Mouse (Mus musculus): Measurements from ENCODE around the gene Col4a3bp.

Col4a3bp gene

GRCm38 (mm10) chr13:96542081-96542889 is at the start of gene Col4a3bp, which contains the start of gene Polk:
Gene Col4a3bp (plus strand): TSS chr13:96542618.
Gene Polk (minus strand): TSS chr13:96542579.
- in situ Hi-C loops (cut with MboI, MseI) = no loop called here

- in situ Hi-C loops (cut with MboI, MseI) = no loop called here
Observed at GRCm38 (mm10) chr13:96496630-96497029, 45.8 kb upstream of the Col4a3bp start.

- in situ Hi-C loops (cut with MboI, MseI) = no loop called here
Observed at GRCm38 (mm10) chr13:96499891-96500290, 42.5 kb upstream of the Col4a3bp start.

DNA sequence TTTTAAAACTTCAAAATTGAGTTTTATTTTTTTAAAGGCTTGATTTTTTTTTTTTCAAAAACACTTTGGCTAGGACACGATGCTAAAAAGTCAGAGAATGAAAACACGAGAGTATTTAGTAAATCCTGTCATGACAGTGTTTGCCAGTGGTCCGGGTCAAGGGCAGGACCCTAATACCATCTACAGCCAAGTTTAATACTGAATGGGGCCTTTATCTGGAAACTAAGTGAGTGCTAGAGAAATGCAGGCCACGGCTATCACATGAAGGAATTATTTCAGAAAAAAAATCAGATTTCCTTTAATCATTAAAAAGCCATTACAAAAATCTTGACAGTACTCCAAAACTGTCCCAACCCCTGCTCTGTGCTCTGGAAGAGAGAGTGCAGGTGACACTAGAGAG is 36.8 kb upstream of the Col4a3bp start:
- in situ Hi-C loops (cut with MboI, MseI) = no loop called here

DNA sequence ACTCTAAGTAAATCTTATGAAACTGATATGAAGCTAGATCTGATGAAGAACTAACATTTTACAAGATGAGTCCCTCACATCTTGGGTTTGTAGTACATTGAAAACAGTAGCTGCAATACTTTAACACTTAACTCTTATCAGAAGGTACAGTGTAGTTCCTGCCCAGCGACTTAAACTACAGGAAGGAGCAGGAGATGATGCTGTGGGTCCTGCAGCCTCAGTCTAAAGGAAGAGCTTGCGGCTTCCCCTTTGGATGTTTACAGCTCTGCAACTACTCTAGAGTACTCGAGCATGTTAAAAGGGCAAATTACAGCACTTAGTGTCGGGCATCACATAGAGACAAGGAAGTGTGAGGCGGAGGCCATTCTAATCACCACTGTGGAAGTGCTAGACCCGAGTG is 36.1 kb upstream of the Col4a3bp start:
- in situ Hi-C loops (cut with MboI, MseI) = no loop called here

GRCm38 (mm10) chr13:96507541-96507940 is 34.9 kb upstream of the Col4a3bp start:
- in situ Hi-C loops (cut with MboI, MseI) = no loop called here

DNA sequence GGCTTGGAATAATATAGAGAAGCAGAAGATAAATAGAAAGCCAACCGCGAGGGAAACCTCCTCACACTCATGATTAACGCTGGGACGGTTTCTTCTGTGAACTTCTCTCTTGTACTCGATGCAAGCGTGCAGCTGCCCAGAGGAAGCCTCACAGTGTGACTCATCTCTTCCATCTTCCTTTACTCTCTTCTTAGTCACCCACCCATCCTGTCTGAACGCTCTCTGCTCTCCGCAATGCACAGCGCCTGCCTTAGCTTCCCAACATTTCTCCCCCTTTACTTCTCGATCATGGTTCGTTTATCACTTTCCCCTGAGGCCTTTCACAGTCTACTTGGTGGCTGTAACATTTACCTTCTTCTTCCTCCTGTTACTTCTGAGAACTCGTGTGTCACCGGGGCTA is 31.8 kb upstream of the Col4a3bp start:
- in situ Hi-C loops (cut with MboI, MseI) = no loop called here

DNA sequence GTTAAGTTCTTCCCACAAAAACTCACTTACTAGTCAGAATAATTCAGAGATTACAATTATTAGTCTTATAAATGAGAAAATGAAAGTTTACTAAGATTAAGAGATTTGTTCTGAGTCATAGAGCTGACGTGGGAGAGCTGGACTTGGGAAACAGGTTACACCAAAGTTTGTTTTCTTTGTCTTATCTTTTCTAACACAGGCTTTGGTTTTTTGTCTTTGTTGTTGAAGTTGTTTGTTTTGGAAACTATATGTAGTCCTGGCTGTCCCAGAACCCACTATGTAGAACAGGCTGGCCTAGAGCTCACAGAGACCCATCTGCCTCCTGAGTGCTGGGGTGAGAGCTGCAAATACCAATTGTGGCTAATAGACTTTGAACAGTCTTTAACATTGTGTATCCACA is 31.2 kb upstream of the Col4a3bp start:
- in situ Hi-C loops (cut with MboI, MseI) = no loop called here

DNA sequence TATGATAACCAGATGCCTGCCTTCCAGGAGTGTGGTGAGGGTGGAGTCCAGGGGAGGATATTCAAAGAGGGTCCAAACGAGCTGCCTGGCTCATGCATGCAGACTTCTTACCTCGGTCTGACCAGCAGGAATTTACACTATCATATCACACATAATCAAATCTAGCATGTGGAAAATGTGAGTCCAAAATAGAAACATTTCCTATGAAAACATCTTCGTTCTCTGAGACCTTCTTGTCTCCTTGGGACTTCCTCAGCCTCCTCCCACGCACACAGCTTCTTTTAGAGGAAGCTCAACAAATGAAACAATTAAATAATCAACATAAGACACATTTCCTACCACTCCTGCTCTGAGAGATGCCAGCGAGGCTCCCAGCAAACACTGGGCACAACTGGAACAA is 30.5 kb upstream of the Col4a3bp start:
- in situ Hi-C loops (cut with MboI, MseI) = no loop called here

DNA sequence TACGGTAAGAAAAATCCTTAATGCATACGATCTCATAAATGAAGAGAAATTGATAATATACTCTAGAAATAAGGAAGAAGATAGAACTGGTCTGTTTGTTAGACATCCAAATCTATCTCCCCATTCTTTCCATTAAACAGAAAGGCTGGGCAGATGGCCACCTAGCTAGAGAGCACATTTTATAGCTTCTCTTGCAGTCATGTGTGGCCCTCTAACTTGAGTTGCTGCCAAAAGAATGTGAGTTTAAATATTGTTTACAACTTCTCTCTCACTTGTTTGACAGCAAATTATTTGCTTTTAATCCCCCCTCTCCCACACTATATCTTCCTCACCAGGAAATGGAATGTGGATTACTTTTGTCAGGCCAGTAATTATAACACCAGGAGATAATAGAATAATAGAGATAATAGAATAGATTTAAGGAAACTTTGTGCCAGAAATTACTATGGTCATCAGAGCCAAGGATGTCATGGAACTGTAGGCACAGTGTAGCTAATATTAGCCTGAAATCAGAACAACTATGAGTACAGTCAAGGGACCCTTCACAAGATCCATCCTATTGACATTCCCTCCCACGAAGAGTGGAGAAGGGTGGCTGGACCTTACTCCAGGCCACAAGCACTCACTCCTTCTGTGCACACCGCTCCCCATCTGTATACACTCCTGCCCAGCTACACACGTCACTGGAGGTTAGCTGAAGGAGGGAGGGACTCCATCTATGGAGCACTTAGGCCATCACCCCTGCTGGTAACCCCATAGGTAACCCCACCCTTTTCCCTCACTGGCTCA is 28.1 kb upstream of the Col4a3bp start:
- in situ Hi-C loops (cut with MboI, MseI) = no loop called here

- in situ Hi-C loops (cut with MboI, MseI) = no loop called here
Observed at GRCm38 (mm10) chr13:96516249-96516648, 26.2 kb upstream of the Col4a3bp start.

DNA sequence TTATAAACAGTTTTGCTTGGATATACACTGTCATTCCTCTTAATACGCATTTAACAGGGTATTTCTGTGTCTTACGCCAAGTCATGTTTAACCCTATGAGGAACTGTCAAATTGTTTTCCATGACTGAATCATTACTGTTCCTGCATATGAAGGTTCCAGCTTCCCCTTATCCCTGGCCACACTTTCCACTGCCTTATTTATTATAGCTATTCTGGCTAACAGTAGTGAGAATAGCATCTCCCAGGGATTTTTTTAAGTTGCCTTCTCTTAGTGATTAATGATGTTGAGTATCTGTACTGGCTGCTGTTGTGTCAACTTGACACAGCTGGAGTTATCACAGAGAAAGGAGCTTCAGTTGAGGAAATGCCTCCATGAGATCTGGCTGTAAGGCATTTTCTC is 25.1 kb upstream of the Col4a3bp start:
- in situ Hi-C loops (cut with MboI, MseI) = no loop called here

GRCm38 (mm10) chr13:96521294-96521693 is 21.1 kb upstream of the Col4a3bp start:
- in situ Hi-C loops (cut with MboI, MseI) = no loop called here

DNA sequence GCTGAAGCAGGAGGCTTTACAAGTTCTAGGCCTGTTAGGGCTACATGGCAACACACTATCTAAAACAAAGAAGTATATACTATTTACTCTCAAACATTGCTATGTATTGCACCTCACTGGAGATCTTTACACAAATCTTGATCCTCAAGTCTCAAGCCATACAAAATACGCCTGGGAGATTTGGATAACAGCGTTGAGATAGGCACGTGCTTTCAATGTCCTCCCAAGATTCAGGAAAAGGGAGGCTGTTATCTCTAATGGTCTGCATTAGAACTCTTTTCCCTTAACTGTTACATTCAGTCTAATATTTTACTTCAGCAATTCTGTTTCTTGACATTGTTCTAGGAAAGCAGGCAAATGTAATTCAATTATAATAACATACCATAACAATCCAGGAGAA is 15.4 kb upstream of the Col4a3bp start:
- in situ Hi-C loops (cut with MboI, MseI) = no loop called here

DNA sequence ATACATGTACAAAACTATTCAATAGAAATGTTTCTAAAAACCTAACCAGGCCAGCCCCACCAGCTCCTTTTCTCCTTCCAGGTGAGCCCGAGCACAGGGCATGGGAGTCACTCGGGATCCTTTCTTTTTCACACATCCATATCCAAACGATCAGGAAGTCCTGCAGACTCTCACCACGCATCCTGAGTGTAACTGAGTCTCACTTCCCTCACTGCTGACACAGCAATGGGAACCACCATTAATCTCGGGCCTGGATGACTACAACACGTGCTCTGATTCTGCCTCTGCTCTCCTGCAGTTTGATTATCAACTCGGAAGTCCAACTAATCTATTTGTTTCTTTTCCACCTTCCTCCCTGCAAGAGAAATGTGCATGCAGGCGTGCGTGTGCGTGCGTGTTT is 14.6 kb upstream of the Col4a3bp start:
- in situ Hi-C loops (cut with MboI, MseI) = no loop called here

DNA sequence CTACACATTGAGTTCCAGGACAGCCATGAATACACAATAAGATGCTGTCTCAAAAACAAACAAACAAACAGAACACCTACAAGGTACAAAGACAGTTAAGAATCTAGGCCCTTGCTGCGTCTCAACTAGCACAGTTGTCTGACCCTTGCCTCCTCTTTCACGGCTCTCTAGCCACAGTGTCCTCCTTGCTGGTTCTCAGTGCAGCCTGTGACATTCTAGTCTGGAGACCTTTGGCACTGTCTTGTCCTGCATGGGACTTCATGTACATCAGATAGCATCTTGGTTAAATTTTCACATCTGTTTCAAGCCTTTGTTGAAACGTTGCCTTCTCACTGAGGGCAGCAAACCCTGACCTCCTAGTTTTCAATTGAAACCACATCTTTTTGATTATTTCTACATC is 13.6 kb upstream of the Col4a3bp start:
- in situ Hi-C loops (cut with MboI, MseI) = no loop called here

- in situ Hi-C loops (cut with MboI, MseI) = no loop called here
Observed at GRCm38 (mm10) chr13:96529542-96529941, 12.9 kb upstream of the Col4a3bp start.

GRCm38 (mm10) chr13:96530064-96530463 is 12.4 kb upstream of the Col4a3bp start:
- in situ Hi-C loops (cut with MboI, MseI) = no loop called here

GRCm38 (mm10) chr13:96532176-96532575 is 10.2 kb upstream of the Col4a3bp start:
- in situ Hi-C loops (cut with MboI, MseI) = no loop called here

GRCm38 (mm10) chr13:96533742-96534141 is 8.7 kb upstream of the Col4a3bp start:
- in situ Hi-C loops (cut with MboI, MseI) = no loop called here

- in situ Hi-C loops (cut with MboI, MseI) = no loop called here
Observed at GRCm38 (mm10) chr13:96536821-96537572, 5.4 kb upstream of the Col4a3bp start.

GRCm38 (mm10) chr13:96538103-96538502 is 4.3 kb upstream of the Col4a3bp start:
- in situ Hi-C loops (cut with MboI, MseI) = no loop called here
